Mouse (Mus musculus) cerebral cortex, adult 2 months (tissue): ENCODE results near the gene Diaph3.

Source experiments
- WGBS: fragments of 180-500 bp; shearing (Covaris S2); methylation state at CpG from one replicate; pipeline ENCODE4 v1.1.7; 2018; 5-methylcytosine and 5-hydroxymethylcytosine counted together

Diaph3 gene

GRCm38 (mm10) chr14:87140963-87141486 is at the start of gene Diaph3:
Gene Diaph3, minus strand, starts transcription at chr14:87141235.
- WGBS, result under 1% methylated on average over 43 of the region's 43 CpGs

GRCm38 (mm10) chr14:87190685-87191084 is 49.6 kb upstream of the Diaph3 start:
- 72% methylated on average over 4 of the region's 4 CpGs for WGBS

GRCm38 (mm10) chr14:87171577-87171976 is 30.5 kb upstream of the Diaph3 start:
- over 99% methylated on average over 6 of the region's 6 CpGs for WGBS

- WGBS, result 38% methylated on average over 1 of the region's 1 CpGs
These were observed 28.1 kb upstream of the Diaph3 start for GRCm38 (mm10) chr14:87169151-87169550.

GRCm38 (mm10) chr14:87155621-87156238 is 14.7 kb upstream of the Diaph3 start:
- 52% methylated on average over 9 of the region's 9 CpGs for WGBS

GRCm38 (mm10) chr14:87149684-87150083 is 8.6 kb upstream of the Diaph3 start:
- 85% methylated on average over 6 of the region's 6 CpGs for WGBS

GRCm38 (mm10) chr14:87146704-87147103 is 5.7 kb upstream of the Diaph3 start:
- 49% methylated on average over 3 of the region's 3 CpGs for WGBS

GRCm38 (mm10) chr14:87145351-87145750 is 4.3 kb upstream of the Diaph3 start:
- WGBS, result 82% methylated on average over 3 of the region's 3 CpGs

- WGBS, result 50% methylated on average over 11 of the region's 11 CpGs
These were observed 742 bp upstream of the Diaph3 start for GRCm38 (mm10) chr14:87141777-87142176.

GRCm38 (mm10) chr14:87140327-87140962 is 590 bp downstream of the Diaph3 start:
- 6% methylated on average over 17 of the region's 17 CpGs for WGBS

- 91% methylated on average over 6 of the region's 6 CpGs for WGBS
These were observed 14.9 kb downstream of the Diaph3 start for GRCm38 (mm10) chr14:87126076-87126639.

- 94% methylated on average over 5 of the region's 5 CpGs for WGBS
These were observed 15.5 kb downstream of the Diaph3 start for GRCm38 (mm10) chr14:87125492-87125891.

- WGBS, result 75% methylated on average over 15 of the region's 15 CpGs
These were observed 17.9 kb downstream of the Diaph3 start for GRCm38 (mm10) chr14:87123091-87123490.

- WGBS, result 72% methylated on average over 6 of the region's 6 CpGs
These were observed 19.2 kb downstream of the Diaph3 start for GRCm38 (mm10) chr14:87121868-87122267.

GRCm38 (mm10) chr14:87110634-87111033 is 30.4 kb downstream of the Diaph3 start:
- 68% methylated on average over 2 of the region's 2 CpGs for WGBS

GRCm38 (mm10) chr14:87099380-87100088 is 41.5 kb downstream of the Diaph3 start:
- 100% methylated on average over 1 of the region's 1 CpGs for WGBS

- WGBS, result 82% methylated on average over 2 of the region's 2 CpGs
These were observed 42.9 kb downstream of the Diaph3 start for GRCm38 (mm10) chr14:87098093-87098492.

GRCm38 (mm10) chr14:87091522-87091921 is 49.5 kb downstream of the Diaph3 start:
- WGBS, result 96% methylated on average over 3 of the region's 3 CpGs

GRCm38 (mm10) chr14:87091108-87091507 is 49.9 kb downstream of the Diaph3 start:
- WGBS, result 96% methylated on average over 5 of the region's 5 CpGs

- 49% methylated on average over 4 of the region's 4 CpGs for WGBS
These were observed 52.1 kb downstream of the Diaph3 start for GRCm38 (mm10) chr14:87088928-87089327.

- 83% methylated on average over 5 of the region's 5 CpGs for WGBS
These were observed 52.6 kb downstream of the Diaph3 start for GRCm38 (mm10) chr14:87088456-87088855.

GRCm38 (mm10) chr14:87087996-87088395 is 53.0 kb downstream of the Diaph3 start:
- WGBS, result 96% methylated on average over 1 of the region's 1 CpGs
